Mouse (Mus musculus): Measurements from ENCODE around the gene Fbxw10.

Fbxw10 gene

GRCm38 (mm10) chr11:62844562-62844961 is 2.3 kb upstream of the Fbxw10 start:
- no peak for DNase-seq

- DNase-seq = no peak
These were observed 1.1 kb upstream of the Fbxw10 start for GRCm38 (mm10) chr11:62845730-62846129.

- no peak for DNase-seq
These were observed 854 bp downstream of the Fbxw10 start for GRCm38 (mm10) chr11:62847655-62848191.

- no peak for DNase-seq
These were observed 1.4 kb downstream of the Fbxw10 start for GRCm38 (mm10) chr11:62848301-62848700.

GRCm38 (mm10) chr11:62851199-62851598 is 4.3 kb downstream of the Fbxw10 start:
- DNase-seq = peak; percentile 20

- no peak for DNase-seq
These were observed 6.5 kb downstream of the Fbxw10 start for GRCm38 (mm10) chr11:62853334-62853733.

GRCm38 (mm10) chr11:62865562-62865961 is 18.7 kb downstream of the Fbxw10 start:
- DNase-seq = no peak

- no peak for DNase-seq
These were observed 19.8 kb downstream of the Fbxw10 start for GRCm38 (mm10) chr11:62866685-62867084.

GRCm38 (mm10) chr11:62869201-62869600 is 22.3 kb downstream of the Fbxw10 start:
- DNase-seq = no peak

GRCm38 (mm10) chr11:62869715-62870371 is 23.0 kb downstream of the Fbxw10 start:
- no peak for DNase-seq

GRCm38 (mm10) chr11:62873479-62873878 is 26.6 kb downstream of the Fbxw10 start:
- DNase-seq = no peak

GRCm38 (mm10) chr11:62875696-62876095 is 28.8 kb downstream of the Fbxw10 start:
- DNase-seq = no peak

GRCm38 (mm10) chr11:62876445-62876844 is 29.6 kb downstream of the Fbxw10 start:
- DNase-seq = no peak

GRCm38 (mm10) chr11:62877391-62877790 is 30.5 kb downstream of the Fbxw10 start:
- DNase-seq = peak; percentile 25

- no peak for DNase-seq
These were observed 31.9 kb downstream of the Fbxw10 start for GRCm38 (mm10) chr11:62878728-62879127.

GRCm38 (mm10) chr11:62879220-62880048 is 32.6 kb downstream of the Fbxw10 start, which contains the start of gene Tvp23b:
TSS of gene Tvp23b (plus strand) at chr11:62879455.
- DNase-seq = peak; percentile 97

- no peak for DNase-seq
These were observed 36.5 kb downstream of the Fbxw10 start for GRCm38 (mm10) chr11:62883407-62883806.

- no peak for DNase-seq
These were observed 38.5 kb downstream of the Fbxw10 start for GRCm38 (mm10) chr11:62885323-62885722.

- DNase-seq = no peak
These were observed 43.9 kb downstream of the Fbxw10 start for GRCm38 (mm10) chr11:62890796-62891195.

- no peak for DNase-seq
These were observed 44.9 kb downstream of the Fbxw10 start for GRCm38 (mm10) chr11:62891763-62892162.

GRCm38 (mm10) chr11:62901699-62902323 is 54.9 kb downstream of the Fbxw10 start:
- peak; percentile 77 for DNase-seq

- no peak for DNase-seq
These were observed 57.1 kb downstream of the Fbxw10 start for GRCm38 (mm10) chr11:62903871-62904495.

Data from cerebellum, adult 9-10 months (tissue).